Mouse (Mus musculus): ENCODE data around the gene Selenon. TPM values are rescaled to one million over a fixed set of nuclear protein-coding genes. Genes with fewer than 3 reads are reported as not detected.
"Not testable (repeated sequence)": the region's sequence is repeated elsewhere in the genome, so short reads cannot be mapped to it uniquely, and the experiment has no call there.

Gene Selenon
- total and polyA plus RNA-seq, 3 experiments: 0.05 TPM; not detected in 2

GRCm38 (mm10) chr4:134503686-134504357 is 48.1 kb downstream of the Selenon start:
- H3K9me3 ChIP-seq (replicated peaks): no peaks in the 10 kb centered on the region
- peaks cover 69% of the 10 kb centered on the region for H3K36me3 ChIP-seq (replicated peaks)
- peaks cover 63% of the 10 kb centered on the region for H3K4me1 ChIP-seq (ENCODE audit: insufficient read depth, low read depth, low read length)
- no peak overlapping the region for H3K4me3 ChIP-seq (ENCODE audit: low read depth, low read length)
- TF ChIP-seq TAL1 (conservative IDR thresholded peaks at IDR 0.05; ENCODE audit: low read depth, low read length) (no peak), CTCF (IDR thresholded peaks at IDR 0.05; ENCODE audit: low read depth, low read length) (no peak)
- DNase-seq (ENCODE audit: low spot score) (no peak), ATAC-seq (ENCODE audit: extremely low read depth, insufficient number of reproducible peaks, low FRiP score, poor library complexity, severe bottlenecking) (no peak)
- H3K27me3 ChIP-seq (ENCODE audit: insufficient read depth, low read length): no peaks in the 10 kb centered on the region

GRCm38 (mm10) chr4:134501095-134501494 is 50.9 kb downstream of the Selenon start:
- no peak for DNase-seq (ENCODE audit: low spot score)
- TF ChIP-seq GATA2 (IDR thresholded peaks at IDR 0.05; ENCODE audit: borderline replicate concordance, low read depth, low read length): no peak
- TF ChIP-seq GATA1 (IDR thresholded peaks at IDR 0.05; ENCODE audit: borderline replicate concordance, low read length): no peak
- no peak for TF ChIP-seq POLR2AphosphoS5 (IDR thresholded peaks at IDR 0.05; ENCODE audit: insufficient replicate concordance, low read depth, low read length)
- TF ChIP-seq CTCF (IDR thresholded peaks at IDR 0.05; ENCODE audit: low read depth, low read length): no peak
- TF ChIP-seq TAL1 (conservative IDR thresholded peaks at IDR 0.05; ENCODE audit: low read depth, low read length): no peak
- no peak for ATAC-seq (ENCODE audit: extremely low read depth, insufficient number of reproducible peaks, low FRiP score, poor library complexity, severe bottlenecking)
- Histone ChIP-seq H3K4me3 (ENCODE audit: low read depth, low read length) (no peak overlapping the region), H3K36me3 (replicated peaks) (peaks cover 51% of the 10 kb centered on the region), H3K4me1 (ENCODE audit: insufficient read depth, low read depth, low read length) (peaks cover 64% of the 10 kb centered on the region), H3K9me3 (replicated peaks) (no peaks in the 10 kb centered on the region), H3K27me3 (ENCODE audit: insufficient read depth, low read length) (no peaks in the 10 kb centered on the region)

- H3K4me1 ChIP-seq (ENCODE audit: insufficient read depth, low read depth, low read length): peaks cover 69% of the 10 kb centered on the region
- H3K9me3 ChIP-seq (replicated peaks); H3K4me3 ChIP-seq (ENCODE audit: low read depth, low read length): not testable (repeated sequence)
Observed at GRCm38 (mm10) chr4:134498983-134499382, 53.0 kb downstream of the Selenon start.

GRCm38 (mm10) chr4:134497986-134498731 is 53.8 kb downstream of the Selenon start:
- DNase-seq (ENCODE audit: low spot score) (no peak), ATAC-seq (ENCODE audit: extremely low read depth, insufficient number of reproducible peaks, low FRiP score, poor library complexity, severe bottlenecking) (no peak)
- Histone ChIP-seq H3K9me3 (replicated peaks) (no peaks in the 10 kb centered on the region), H3K4me3 (ENCODE audit: low read depth, low read length) (peak overlapping the region; percentile 73; the same call in 1 of the 2 replicates), H3K27me3 (ENCODE audit: insufficient read depth, low read length) (no peaks in the 10 kb centered on the region), H3K4me1 (ENCODE audit: insufficient read depth, low read depth, low read length) (peaks cover 70% of the 10 kb centered on the region), H3K36me3 (replicated peaks) (peaks cover 38% of the 10 kb centered on the region)
- TF ChIP-seq GATA2 (IDR thresholded peaks at IDR 0.05; ENCODE audit: borderline replicate concordance, low read depth, low read length): no peak
- TF ChIP-seq POLR2AphosphoS5 (IDR thresholded peaks at IDR 0.05; ENCODE audit: insufficient replicate concordance, low read depth, low read length): no peak
- no peak for TF ChIP-seq TAL1 (conservative IDR thresholded peaks at IDR 0.05; ENCODE audit: low read depth, low read length)
- TF ChIP-seq CTCF (IDR thresholded peaks at IDR 0.05; ENCODE audit: low read depth, low read length): no peak
- no peak for TF ChIP-seq GATA1 (IDR thresholded peaks at IDR 0.05; ENCODE audit: borderline replicate concordance, low read length)

More at GRCm38 (mm10) chr4:134498983-134499382, 53.0 kb downstream of the Selenon start:
- not testable (repeated sequence) for H3K27me3 ChIP-seq (ENCODE audit: insufficient read depth, low read length); ATAC-seq (ENCODE audit: extremely low read depth, insufficient number of reproducible peaks, low FRiP score, poor library complexity, severe bottlenecking); DNase-seq (ENCODE audit: low spot score)
- peaks cover 46% of the 10 kb centered on the region for H3K36me3 ChIP-seq (replicated peaks)

GRCm38 (mm10) chr4:134497223-134497622 is 54.7 kb downstream of the Selenon start:
- no peak for DNase-seq (ENCODE audit: low spot score)
- no peak for ATAC-seq (ENCODE audit: extremely low read depth, insufficient number of reproducible peaks, low FRiP score, poor library complexity, severe bottlenecking)
- Histone ChIP-seq H3K9me3 (replicated peaks) (no peaks in the 10 kb centered on the region), H3K4me3 (ENCODE audit: low read depth, low read length) (peak overlapping the region; percentile 73), H3K36me3 (replicated peaks) (peaks cover 33% of the 10 kb centered on the region), H3K4me1 (ENCODE audit: insufficient read depth, low read depth, low read length) (peaks cover 78% of the 10 kb centered on the region), H3K27me3 (ENCODE audit: insufficient read depth, low read length) (peaks cover under 1% of the 10 kb centered on the region; the same call in 1 of the 2 replicates)
- TF ChIP-seq GATA1 (IDR thresholded peaks at IDR 0.05; ENCODE audit: borderline replicate concordance, low read length) (no peak), CTCF (IDR thresholded peaks at IDR 0.05; ENCODE audit: low read depth, low read length) (no peak), POLR2AphosphoS5 (IDR thresholded peaks at IDR 0.05; ENCODE audit: insufficient replicate concordance, low read depth, low read length) (no peak), TAL1 (conservative IDR thresholded peaks at IDR 0.05; ENCODE audit: low read depth, low read length) (no peak), GATA2 (IDR thresholded peaks at IDR 0.05; ENCODE audit: borderline replicate concordance, low read depth, low read length) (no peak)

- Histone ChIP-seq H3K4me3 (ENCODE audit: low read depth, low read length) (peak within 1 kb of the TSS; percentile 73), H3K4me1 (ENCODE audit: insufficient read depth, low read depth, low read length) (peaks cover 75% of the 10 kb centered on the region), H3K9me3 (replicated peaks) (no peaks in the 10 kb centered on the region), H3K36me3 (replicated peaks) (peaks cover 28% of the 10 kb centered on the region), H3K27me3 (ENCODE audit: insufficient read depth, low read length) (peaks cover 5% of the 10 kb centered on the region; the same call in 1 of the 2 replicates)
- peak; percentile 68 for DNase-seq (ENCODE audit: low spot score)
- TF ChIP-seq TAL1 (conservative IDR thresholded peaks at IDR 0.05; ENCODE audit: low read depth, low read length) (no peak; the same call in 1 of the 2 replicates), GATA2 (IDR thresholded peaks at IDR 0.05; ENCODE audit: borderline replicate concordance, low read depth, low read length) (no peak), CTCF (IDR thresholded peaks at IDR 0.05; ENCODE audit: low read depth, low read length) (no peak), GATA1 (IDR thresholded peaks at IDR 0.05; ENCODE audit: borderline replicate concordance, low read length) (no peak), POLR2AphosphoS5 (IDR thresholded peaks at IDR 0.05; ENCODE audit: insufficient replicate concordance, low read depth, low read length) (no peak)
- peak; percentile 12; the same call in 1 of the 2 replicates for ATAC-seq (ENCODE audit: extremely low read depth, insufficient number of reproducible peaks, low FRiP score, poor library complexity, severe bottlenecking)
Observed at GRCm38 (mm10) chr4:134496595-134497210, 55.3 kb downstream of the Selenon start, which contains the start of gene Paqr7. TSS of gene Paqr7 (plus strand) at chr4:134496697.

Measured in G1E (cell line).